Mouse (Mus musculus) liver, adult 2 months (tissue): ENCODE results near the gene Igsf3. TPM values are rescaled to one million over a fixed set of nuclear protein-coding genes. Genes with fewer than 3 reads are reported as not detected.

Experiments used
- DNase-seq: peaks from one replicate; pipeline ENCODE4 v3.0.0-alpha.2; 2011; ENCODE audit warnings: low read depth, low spot score; ENCODE audit errors: extremely low read depth
- H3K27ac ChIP-seq: fragments of 200-500 bp; replicated peaks from 2 replicates; pipeline ENCODE4 v1.5.1; 2012; ENCODE audit warnings: low read depth, mild to moderate bottlenecking, control low read depth, inconsistent platforms, low read length; ENCODE audit not compliant: insufficient read depth
- H3K27me3 ChIP-seq: fragments of 200-500 bp; 2 replicates; pipeline ENCODE4 v1.6.1; 2012; ENCODE audit warnings: mild to moderate bottlenecking, moderate library complexity, low read length, inconsistent platforms; ENCODE audit not compliant: control insufficient read depth, insufficient read depth
- H3K36me3 ChIP-seq: fragments of 200-500 bp; 2 replicates; pipeline ENCODE4 v1.6.1; 2012; ENCODE audit warnings: low read length, inconsistent platforms; ENCODE audit not compliant: control insufficient read depth, insufficient read depth
- H3K4me1 ChIP-seq: fragments of 200-500 bp; 2 replicates; pipeline ENCODE4 v1.6.1; 2011; ENCODE audit warnings: low read length; ENCODE audit not compliant: control insufficient read depth, insufficient read depth
- H3K4me3 ChIP-seq: fragments of 200-500 bp; 2 replicates; pipeline ENCODE4 v1.5.1; 2011; ENCODE audit warnings: low read depth, mild to moderate bottlenecking, control low read depth, low read length, moderate library complexity; ENCODE audit not compliant: insufficient read depth
- H3K79me2 ChIP-seq: fragments of 200-500 bp; 2 replicates; pipeline ENCODE4 v1.6.1; 2012; ENCODE audit warnings: inconsistent platforms, mild to moderate bottlenecking, low read length, moderate library complexity; ENCODE audit not compliant: control insufficient read depth, insufficient read depth
- H3K9ac ChIP-seq: fragments of 200-500 bp; 2 replicates; pipeline ENCODE4 v1.6.1; 2012; ENCODE audit warnings: low read depth, mild to moderate bottlenecking, control low read depth, inconsistent platforms, low read length
- CTCF ChIP-seq: fragments of 200-500 bp; IDR thresholded peaks from 2 replicates; pipeline ENCODE4 v1.5.1; 2011; ENCODE audit warnings: low read depth, low read length, control low read depth
- POLR2A ChIP-seq: fragments of 200-500 bp; IDR thresholded peaks from 2 replicates; pipeline ENCODE4 v1.6.1; 2011; ENCODE audit warnings: low read length, control low read depth; ENCODE audit not compliant: insufficient read depth; ENCODE audit errors: extremely low read depth
- WGBS: fragments of 180-500 bp; shearing (Covaris S2); methylation state at CpG from one replicate; pipeline ENCODE4 v1.1.7; 2018; 5-methylcytosine and 5-hydroxymethylcytosine counted together
- polyA plus RNA-seq: library from polyadenylated mRNA; depleted of rRNA; stranded (reverse); fragments of >200 nt; gene quantifications from 2 replicates; pipeline ENCODE4 v1.2.3, GENCODE M21; 2012
- total RNA-seq: library from RNA; depleted of rRNA; stranded (reverse); fragments of >200 nt; gene quantifications from 2 replicates; pipeline ENCODE4 v1.2.3, GENCODE M21; 2014

Gene Igsf3
- total and polyA plus RNA-seq, 2 experiments, result 0.24 to 0.37 TPM

DNA sequence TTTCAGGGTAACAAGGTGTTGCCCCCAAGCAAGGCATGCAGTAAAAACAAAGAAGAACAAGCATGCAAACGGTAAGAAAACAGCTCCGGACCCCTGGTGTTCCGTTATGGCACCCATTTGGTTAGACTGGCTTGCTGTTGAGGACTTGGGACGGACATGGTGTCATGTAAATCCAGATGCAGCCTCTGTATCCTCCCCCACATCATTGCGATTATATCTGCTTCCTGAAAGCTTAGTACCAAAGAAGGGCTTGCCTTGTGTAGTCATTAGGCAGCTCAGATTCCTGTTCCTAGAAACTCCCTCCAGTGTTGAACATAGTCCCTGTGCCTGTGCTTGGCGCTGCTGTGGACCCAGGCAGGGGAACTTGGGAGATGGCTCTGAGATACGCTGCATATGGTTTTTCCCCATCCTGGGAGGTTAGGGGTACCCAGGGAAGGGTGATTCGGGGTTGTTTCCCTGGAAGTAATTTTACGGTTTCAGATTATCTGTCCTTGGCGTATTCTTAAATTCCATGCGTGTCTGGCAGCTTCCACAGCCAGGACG lies 60.2 kb downstream of the Igsf3 start:
- WGBS, result 85% methylated on average over 12 of the region's 12 CpGs
- no peak overlapping the region for H3K9ac ChIP-seq

DNA sequence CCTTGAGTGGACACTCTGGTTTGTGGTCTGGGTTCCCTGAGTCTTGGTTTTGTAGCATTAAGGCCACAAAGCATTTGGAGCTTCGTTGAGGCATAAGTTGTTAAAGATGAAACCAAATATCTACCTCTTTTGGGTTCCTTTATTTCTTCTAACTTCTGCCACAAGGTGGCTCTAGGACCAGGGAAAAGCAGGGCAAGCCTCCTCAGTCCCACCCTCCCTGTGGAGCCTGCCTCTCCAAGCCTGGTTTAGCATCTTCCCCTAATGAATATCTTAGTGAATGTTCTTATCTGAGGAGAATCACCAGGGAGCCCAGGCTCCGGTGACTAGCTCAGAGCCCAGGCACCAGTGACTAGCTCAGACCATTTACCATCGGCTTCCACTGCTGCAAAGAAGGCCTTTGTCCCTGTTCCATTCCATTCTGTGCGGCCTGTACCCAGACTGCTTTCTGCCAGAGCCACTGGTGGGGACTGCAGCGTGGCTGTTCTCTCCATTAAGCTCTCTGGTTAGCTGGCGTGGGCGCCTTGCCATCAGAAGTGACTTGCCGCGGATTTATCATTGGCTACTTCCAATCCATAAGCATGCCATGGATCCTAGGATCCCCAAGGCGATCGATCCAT lies 66.5 kb downstream of the Igsf3 start:
- no peak for TF ChIP-seq CTCF
- no peak for TF ChIP-seq POLR2A
- no peaks in the 10 kb centered on the region for H3K36me3 ChIP-seq
- no peaks in the 10 kb centered on the region for H3K79me2 ChIP-seq
- no peaks in the 10 kb centered on the region for H3K4me1 ChIP-seq
- 80% methylated on average over 11 of the region's 11 CpGs for whole genome bisulfite sequencing
- DNase-seq, result no peak
- no peak overlapping the region for H3K27ac ChIP-seq
- H3K27me3 ChIP-seq, result no peaks in the 10 kb centered on the region
- H3K4me3 ChIP-seq, result no peak overlapping the region
- no peak overlapping the region for H3K9ac ChIP-seq

More for the DNA sequence above, 60.2 kb downstream of the Igsf3 start:
- DNase-seq, result no peak
- no peak for TF ChIP-seq CTCF
- H3K4me3 ChIP-seq, result no peak overlapping the region
- H3K36me3 ChIP-seq, result no peaks in the 10 kb centered on the region
- no peaks in the 10 kb centered on the region for H3K27me3 ChIP-seq
- H3K27ac ChIP-seq, result no peak overlapping the region
- no peaks in the 10 kb centered on the region for H3K4me1 ChIP-seq
- no peaks in the 10 kb centered on the region for H3K79me2 ChIP-seq

DNA sequence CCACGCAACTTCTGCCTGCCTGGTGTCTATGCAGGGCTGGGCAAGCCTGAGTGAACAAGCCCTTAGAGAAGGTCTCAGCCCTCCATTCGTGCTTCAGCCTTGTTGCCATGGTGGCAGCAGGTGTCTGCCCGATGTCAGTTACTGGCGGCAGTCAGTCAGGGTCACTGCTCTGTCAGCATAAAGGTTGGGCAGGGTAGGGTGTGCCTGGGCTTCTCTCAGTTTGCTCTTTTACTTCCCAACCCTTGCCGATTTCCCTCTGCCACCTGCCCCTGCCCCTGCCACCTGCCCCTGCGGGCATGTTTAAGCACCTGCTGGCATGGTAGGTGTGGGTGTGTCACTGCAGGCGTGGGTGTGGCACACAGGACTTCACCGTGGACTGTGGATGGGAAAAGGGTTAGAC lies 67.6 kb downstream of the Igsf3 start:
- Histone ChIP-seq H3K36me3 (no peaks in the 10 kb centered on the region), H3K27me3 (no peaks in the 10 kb centered on the region), H3K4me1 (no peaks in the 10 kb centered on the region), H3K9ac (no peak overlapping the region), H3K79me2 (no peaks in the 10 kb centered on the region), H3K27ac (no peak overlapping the region), H3K4me3 (no peak overlapping the region)
- TF ChIP-seq CTCF (no peak), POLR2A (no peak)
- DNase-seq, result no peak
- WGBS, result 75% methylated on average over 8 of the region's 8 CpGs

DNA sequence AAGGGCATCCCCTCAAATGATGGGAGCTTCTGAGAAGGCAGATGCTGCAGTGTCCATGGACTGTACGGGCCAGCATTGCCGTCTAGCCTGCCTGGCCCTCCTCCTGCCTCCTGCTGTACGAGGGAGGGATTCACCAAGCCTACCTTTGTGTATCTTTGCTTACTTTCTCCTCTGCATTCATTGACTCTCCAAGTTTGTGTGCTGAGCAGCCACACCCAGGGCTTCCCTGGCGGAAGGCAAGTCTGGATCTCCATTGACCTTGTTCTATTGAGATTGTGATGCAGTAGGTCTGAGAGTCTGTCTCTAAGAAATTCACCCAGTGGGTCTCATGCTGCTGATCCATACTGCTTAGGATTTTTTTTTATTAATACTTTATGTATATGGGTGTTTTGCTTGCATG lies 70.4 kb downstream of the Igsf3 start:
- Histone ChIP-seq H3K9ac (no peak overlapping the region), H3K79me2 (no peaks in the 10 kb centered on the region), H3K4me3 (no peak overlapping the region), H3K27me3 (no peaks in the 10 kb centered on the region), H3K36me3 (no peaks in the 10 kb centered on the region), H3K4me1 (no peaks in the 10 kb centered on the region), H3K27ac (no peak overlapping the region)
- no peak for DNase-seq
- no peak for TF ChIP-seq POLR2A
- TF ChIP-seq CTCF, result no peak
- 68% methylated on average over 4 of the region's 4 CpGs for WGBS

DNA sequence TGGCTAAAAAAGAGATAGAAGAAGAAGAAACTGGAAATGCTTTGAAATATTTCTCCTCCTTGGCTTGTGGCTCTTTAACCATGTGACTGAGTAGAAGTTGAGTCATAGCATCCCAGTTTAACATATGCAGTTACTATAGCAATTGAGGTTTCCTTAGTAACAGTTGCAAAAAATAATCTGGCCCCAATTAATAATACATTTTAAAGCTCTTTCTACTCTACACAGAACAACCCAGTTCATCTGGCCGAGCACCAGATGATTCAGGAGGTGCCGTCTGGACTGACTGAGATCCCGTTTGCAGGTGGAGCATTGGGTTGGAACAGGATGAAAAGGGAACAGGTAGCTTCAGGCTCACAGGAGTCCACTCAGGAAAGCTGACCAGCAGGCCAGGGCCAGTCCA lies 71.9 kb downstream of the Igsf3 start:
- no peak for DNase-seq
- Histone ChIP-seq H3K27me3 (no peaks in the 10 kb centered on the region), H3K9ac (no peak overlapping the region), H3K36me3 (no peaks in the 10 kb centered on the region), H3K4me1 (no peaks in the 10 kb centered on the region), H3K27ac (no peak overlapping the region), H3K79me2 (no peaks in the 10 kb centered on the region), H3K4me3 (no peak overlapping the region)
- WGBS, result 87% methylated on average over 3 of the region's 3 CpGs
- TF ChIP-seq CTCF (no peak), POLR2A (no peak)

DNA sequence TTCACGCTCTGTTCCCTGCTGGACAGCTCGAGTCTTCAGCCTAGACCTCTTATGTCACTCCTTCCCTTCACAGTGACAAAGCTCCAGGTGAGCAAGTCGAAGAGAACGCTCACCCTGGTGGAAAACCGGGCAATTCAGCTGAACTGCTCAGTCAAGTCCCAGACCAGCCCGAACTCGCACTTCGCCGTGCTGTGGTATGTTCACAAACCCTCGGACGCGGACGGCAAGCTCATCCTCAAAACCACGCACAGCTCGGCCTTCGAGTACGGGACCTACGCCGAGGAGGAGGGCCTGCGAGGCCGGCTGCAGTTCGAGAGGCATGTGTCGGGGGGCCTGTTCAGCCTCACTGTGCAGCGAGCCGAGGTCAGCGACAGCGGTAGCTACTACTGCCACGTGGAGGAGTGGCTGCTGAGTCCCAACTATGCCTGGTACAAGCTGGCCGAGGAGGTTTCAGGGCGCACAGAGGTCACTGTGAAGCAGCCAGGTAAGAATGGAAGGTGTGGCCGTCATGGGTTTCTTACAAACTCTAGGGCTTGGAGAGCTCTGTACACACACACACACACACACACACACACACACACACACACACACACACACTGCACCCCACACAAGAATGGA lies 74.0 kb downstream of the Igsf3 start:
- DNase-seq, result no peak
- Histone ChIP-seq H3K36me3 (no peaks in the 10 kb centered on the region), H3K27me3 (no peaks in the 10 kb centered on the region), H3K4me1 (no peaks in the 10 kb centered on the region), H3K9ac (no peak overlapping the region), H3K27ac (no peak overlapping the region), H3K4me3 (no peak overlapping the region), H3K79me2 (no peaks in the 10 kb centered on the region)
- WGBS, result 89% methylated on average over 31 of the region's 31 CpGs
- TF ChIP-seq CTCF, result no peak
